Mouse (Mus musculus) heart, postnatal 0 days (tissue): ENCODE measurements around the gene Gtf2ird2.
A peak's percentile ranks its signal among the peaks of the same experiment; 100 is the strongest.

Source experiments
- CTCF ChIP-seq: IDR thresholded peaks from 2 replicates; pipeline ENCODE4 v1.5.1; 2016; ENCODE audit warnings: antibody characterized with exemption, control low read depth, low read depth
- EP300 ChIP-seq: IDR thresholded peaks from 2 replicates; pipeline ENCODE4 v1.6.1; 2016; ENCODE audit warnings: antibody characterized with exemption, low read depth

DNA sequence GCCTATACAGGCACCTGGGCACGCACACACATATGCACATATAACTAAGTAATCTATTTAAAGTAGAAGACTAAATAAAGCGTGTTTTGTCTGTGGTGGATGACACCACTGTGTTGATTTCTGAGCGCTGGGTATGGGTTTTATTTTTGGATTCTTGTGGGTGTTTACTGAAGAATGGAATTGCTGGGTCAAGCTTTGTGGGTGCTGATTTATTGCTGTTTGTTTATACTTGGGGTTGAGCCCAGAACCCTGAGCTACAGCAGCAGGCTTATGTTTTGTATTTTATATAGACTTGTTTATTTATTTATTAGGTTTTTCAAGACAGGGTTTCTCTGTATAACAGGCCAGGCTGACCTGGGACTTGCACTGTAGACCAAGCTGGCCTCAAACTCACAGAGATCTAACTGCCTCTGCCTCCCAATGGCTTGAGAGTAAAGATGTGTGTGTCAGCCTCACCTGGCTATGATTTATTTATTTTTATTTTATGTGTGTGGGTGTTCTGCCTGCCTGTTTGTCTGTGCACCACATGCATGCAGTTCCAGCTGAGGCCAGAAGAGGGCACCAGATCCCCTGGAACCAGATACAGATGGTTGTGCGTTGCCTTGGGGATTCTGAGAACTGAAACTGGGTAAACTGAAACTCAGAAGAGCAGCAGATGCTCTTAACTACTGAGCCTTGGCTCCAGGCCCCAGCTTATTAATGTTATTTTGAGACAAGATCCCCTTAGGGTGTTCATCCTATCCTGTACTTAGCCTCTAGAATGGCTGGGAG is 3.3 kb downstream of the Gtf2ird2 start:
- TF ChIP-seq CTCF (peak; percentile 72), EP300 (no peak)
